Mouse (Mus musculus): ENCODE measurements around the gene Gm21988. TPM values are rescaled to one million over a fixed set of nuclear protein-coding genes. Genes with fewer than 3 reads are reported as not detected.
A peak's percentile ranks its signal among the peaks of the same experiment; 100 is the strongest.

The Gm21988 gene
- polyA plus RNA-seq, 2 experiments = 4.2 to 4.5 TPM

DNA sequence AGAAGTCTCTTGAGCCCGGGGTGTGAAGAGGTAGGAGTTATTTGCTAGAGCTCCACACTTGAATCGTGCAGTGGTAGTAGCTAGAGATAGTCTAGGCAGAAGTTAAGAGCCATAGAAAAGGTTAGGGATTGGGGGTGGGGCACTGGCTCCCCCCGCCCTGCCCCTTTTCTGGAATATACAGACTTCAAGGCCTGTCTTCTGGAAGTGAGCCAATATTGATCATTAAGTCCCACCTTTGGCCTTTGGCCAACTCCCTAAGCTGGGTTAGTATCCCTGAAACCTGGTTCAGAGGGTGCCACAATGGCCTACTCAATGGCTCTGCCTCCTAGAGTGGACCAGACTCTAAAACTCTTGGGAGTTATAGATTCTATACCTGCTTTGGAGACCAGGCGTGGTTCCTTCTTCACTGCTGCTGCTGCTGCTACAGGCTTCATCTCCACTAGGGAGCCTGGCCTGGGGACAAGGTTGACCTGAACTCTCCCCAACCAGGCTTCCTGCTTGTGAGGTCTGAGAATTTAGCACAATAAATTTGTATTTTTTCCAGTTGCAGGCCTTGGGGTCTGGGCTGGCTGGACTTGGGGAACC is 11.9 kb downstream of the Gm21988 start:
- Histone ChIP-seq H3K4me1 (replicated peaks; ENCODE audit: control insufficient read depth in 2 of 2, insufficient read depth in 2 of 2, low read length in 1 of 2) (peaks cover 36 to 38% of the 10 kb centered on the region in 2 experiments), H3K27me3 (ENCODE audit: control insufficient read depth, insufficient read depth, low read length) (peaks cover 20% of the 10 kb centered on the region), H3K9me3 (ENCODE audit: control insufficient read depth, low read length) (no peaks in the 10 kb centered on the region), H3K4me3 (ENCODE audit: insufficient read depth in 1 of 2, low read depth in 2 of 2, low read length in 2 of 2) (no peak overlapping the region), H3K36me3 (replicated peaks; ENCODE audit: control insufficient read depth, insufficient read depth, low read depth) (no peaks in the 10 kb centered on the region), H3K4me2 (ENCODE audit: low read depth) (peak overlapping the region; percentile 87), H3K9ac (replicated peaks) (no peak overlapping the region; the same call in 1 of the 2 replicates), H3K27ac (no peak overlapping the region)
- WGBS (ENCODE audit: insufficient replicate concordance) = 62% methylated on average over 4 of the region's 4 CpGs
- DNase-seq (ENCODE audit: low read depth in 3 of 3, low spot score in 3 of 3) (no peak), ATAC-seq (ENCODE audit: insufficient read depth) (no peak)
- no peak for TF ChIP-seq CTCF (IDR thresholded peaks at IDR 0.05; ENCODE audit: low read depth)
- no peak for TF ChIP-seq EP300 (IDR thresholded peaks at IDR 0.05; ENCODE audit: low read depth)

DNA sequence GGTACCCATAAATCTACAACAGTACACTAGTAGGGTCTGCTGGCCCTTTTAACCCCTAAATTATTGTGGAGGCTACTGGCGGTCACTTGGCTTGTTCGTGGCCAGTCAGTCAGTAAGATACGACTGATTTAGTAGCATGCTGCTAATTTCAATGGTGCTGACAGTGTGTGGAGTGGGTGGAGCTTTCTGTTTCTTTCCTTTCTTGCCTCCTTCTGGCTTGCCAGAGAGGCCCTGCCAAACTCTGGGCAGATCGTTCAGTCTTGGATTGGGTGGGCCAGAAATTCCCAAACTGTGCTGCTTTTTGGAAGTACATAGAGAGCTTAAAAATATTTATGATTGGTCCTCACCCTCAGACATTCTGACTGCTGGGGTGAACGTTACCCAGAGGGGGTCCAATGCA is 12.5 kb downstream of the Gm21988 start:
- TF ChIP-seq EP300 (IDR thresholded peaks at IDR 0.05; ENCODE audit: low read depth) (no peak), CTCF (IDR thresholded peaks at IDR 0.05; ENCODE audit: low read depth) (no peak)
- Histone ChIP-seq H3K4me1 (replicated peaks; ENCODE audit: control insufficient read depth in 2 of 2, insufficient read depth in 2 of 2, low read length in 1 of 2) (peaks cover 41 to 44% of the 10 kb centered on the region in 2 experiments), H3K27me3 (ENCODE audit: control insufficient read depth, insufficient read depth, low read length) (peaks cover 20% of the 10 kb centered on the region), H3K36me3 (replicated peaks; ENCODE audit: control insufficient read depth, insufficient read depth, low read depth) (no peaks in the 10 kb centered on the region), H3K4me3 (ENCODE audit: insufficient read depth in 1 of 2, low read depth in 2 of 2, low read length in 2 of 2) (0 out of 4 replicates have a peak overlapping the region, but pooled peaks of 1 of the 2 experiments have one; percentile 21), H3K4me2 (ENCODE audit: low read depth) (peak overlapping the region; percentile 53), H3K9me3 (ENCODE audit: control insufficient read depth, low read length) (no peaks in the 10 kb centered on the region), H3K27ac (no peak overlapping the region; the same call in 1 of the 2 replicates), H3K9ac (replicated peaks) (peak overlapping the region; percentile 3; the same call in 1 of the 2 replicates)
- no peak for DNase-seq (ENCODE audit: low read depth in 3 of 3, low spot score in 3 of 3)
- no peak for ATAC-seq (ENCODE audit: insufficient read depth)
- 45% methylated on average over 5 of the region's 5 CpGs for WGBS (ENCODE audit: insufficient replicate concordance)

DNA sequence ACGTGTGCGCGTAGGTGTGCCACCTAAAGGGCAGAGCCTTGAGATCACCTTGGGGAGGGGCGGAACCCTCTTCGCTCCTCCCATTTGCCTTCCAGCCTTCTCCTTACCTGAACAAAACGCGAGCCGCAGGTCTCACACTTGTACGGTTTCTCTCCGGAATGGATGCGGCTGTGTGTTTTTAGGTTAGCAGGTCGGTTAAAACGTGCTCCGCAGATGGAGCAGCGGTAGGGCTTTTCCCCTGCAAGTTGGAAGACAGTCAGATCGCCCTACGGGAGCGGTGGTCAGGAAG is 13.1 kb downstream of the Gm21988 start:
- WGBS (ENCODE audit: insufficient replicate concordance) = 31% methylated on average over 18 of the region's 18 CpGs
- ATAC-seq (ENCODE audit: insufficient read depth) (no peak), DNase-seq (ENCODE audit: low read depth in 3 of 3, low spot score in 3 of 3) (no peak)
- no peaks in the 10 kb centered on the region for H3K9me3 ChIP-seq (ENCODE audit: control insufficient read depth, low read length)
- no peaks in the 10 kb centered on the region for H3K36me3 ChIP-seq (replicated peaks; ENCODE audit: control insufficient read depth, insufficient read depth, low read depth)
- H3K4me3 ChIP-seq (ENCODE audit: insufficient read depth in 1 of 2, low read depth in 2 of 2, low read length in 2 of 2) = peak overlapping the region; percentile 21; a peak in 3 of 4 replicates
- H3K4me2 ChIP-seq (ENCODE audit: low read depth) = peak overlapping the region; percentile 53
- TF ChIP-seq EP300 (IDR thresholded peaks at IDR 0.05; ENCODE audit: low read depth) (no peak), CTCF (IDR thresholded peaks at IDR 0.05; ENCODE audit: low read depth) (no peak)
- peak overlapping the region; percentile 12; the same call in 1 of the 2 replicates for H3K9ac ChIP-seq (replicated peaks)
- H3K27ac ChIP-seq = no peak overlapping the region; the same call in 1 of the 2 replicates
- H3K4me1 ChIP-seq (replicated peaks; ENCODE audit: control insufficient read depth in 2 of 2, insufficient read depth in 2 of 2, low read length in 1 of 2) = peaks cover 43 to 47% of the 10 kb centered on the region in 2 experiments
- H3K27me3 ChIP-seq (ENCODE audit: control insufficient read depth, insufficient read depth, low read length) = peaks cover 20% of the 10 kb centered on the region

GRCm38 (mm10) chr11:70225798-70226601 is 13.6 kb downstream of the Gm21988 start:
- H3K9me3 ChIP-seq (ENCODE audit: control insufficient read depth, low read length) = no peaks in the 10 kb centered on the region
- H3K9ac ChIP-seq (replicated peaks) = peak overlapping the region; percentile 12; the same call in 1 of the 2 replicates
- no peak for DNase-seq (ENCODE audit: low read depth in 3 of 3, low spot score in 3 of 3)
- H3K4me1 ChIP-seq (replicated peaks; ENCODE audit: control insufficient read depth in 2 of 2, insufficient read depth in 2 of 2, low read length in 1 of 2) = peaks cover 43 to 47% of the 10 kb centered on the region in 2 experiments
- H3K4me2 ChIP-seq (ENCODE audit: low read depth) = peak overlapping the region; percentile 53
- no peak overlapping the region for H3K27ac ChIP-seq
- 44% methylated on average over 27 of the region's 27 CpGs for WGBS (ENCODE audit: insufficient replicate concordance)
- ATAC-seq (ENCODE audit: insufficient read depth) = no peak
- H3K36me3 ChIP-seq (replicated peaks; ENCODE audit: control insufficient read depth, insufficient read depth, low read depth) = no peaks in the 10 kb centered on the region
- TF ChIP-seq CTCF (IDR thresholded peaks at IDR 0.05; ENCODE audit: low read depth) (peak; percentile 18; the same call in 1 of the 2 replicates), EP300 (IDR thresholded peaks at IDR 0.05; ENCODE audit: low read depth) (no peak)
- peaks cover 20% of the 10 kb centered on the region for H3K27me3 ChIP-seq (ENCODE audit: control insufficient read depth, insufficient read depth, low read length)
- H3K4me3 ChIP-seq (ENCODE audit: insufficient read depth in 1 of 2, low read depth in 2 of 2, low read length in 2 of 2) = peak overlapping the region; percentile 21; a peak in 3 of 4 replicates

DNA sequence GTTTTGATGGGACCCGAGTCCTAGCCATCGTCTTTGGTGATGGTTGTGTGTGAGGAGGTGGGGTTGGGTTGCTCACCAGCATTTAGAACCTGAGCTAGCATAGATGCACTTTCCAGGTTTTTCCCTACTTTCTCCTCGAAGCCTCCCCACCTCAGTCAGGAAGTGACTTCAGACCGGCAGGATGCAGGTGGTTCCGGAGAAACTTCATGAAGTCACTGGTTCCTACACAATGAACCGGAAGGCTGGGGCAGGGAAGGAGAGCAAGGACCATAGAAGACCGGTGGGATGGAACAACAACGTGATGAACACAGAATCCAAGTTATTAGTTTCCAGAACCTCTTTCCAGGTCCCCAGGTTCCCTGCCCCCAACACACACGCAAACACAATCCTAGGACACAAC is 15.9 kb downstream of the Gm21988 start:
- Histone ChIP-seq H3K36me3 (replicated peaks; ENCODE audit: control insufficient read depth, insufficient read depth, low read depth) (no peaks in the 10 kb centered on the region), H3K4me1 (replicated peaks; ENCODE audit: control insufficient read depth in 2 of 2, insufficient read depth in 2 of 2, low read length in 1 of 2) (peaks cover 41 to 45% of the 10 kb centered on the region in 2 experiments), H3K9me3 (ENCODE audit: control insufficient read depth, low read length) (no peaks in the 10 kb centered on the region), H3K27ac (no peak overlapping the region; the same call in 1 of the 2 replicates), H3K9ac (replicated peaks) (no peak overlapping the region), H3K4me3 (ENCODE audit: insufficient read depth in 1 of 2, low read depth in 2 of 2, low read length in 2 of 2) (no peak overlapping the region), H3K4me2 (ENCODE audit: low read depth) (no peak overlapping the region), H3K27me3 (ENCODE audit: control insufficient read depth, insufficient read depth, low read length) (peaks cover 5% of the 10 kb centered on the region)
- no peak for ATAC-seq (ENCODE audit: insufficient read depth)
- TF ChIP-seq EP300 (IDR thresholded peaks at IDR 0.05; ENCODE audit: low read depth) = no peak
- TF ChIP-seq CTCF (IDR thresholded peaks at IDR 0.05; ENCODE audit: low read depth) = no peak
- DNase-seq (ENCODE audit: low read depth in 3 of 3, low spot score in 3 of 3) = no peak
- WGBS (ENCODE audit: insufficient replicate concordance) = 38% methylated on average over 9 of the region's 9 CpGs
